Mouse (Mus musculus) small intestine, adult 2 months (tissue): ENCODE data around the gene Ercc6l2.

Experiments
- CTCF ChIP-seq: fragments of 200-500 bp; IDR thresholded peaks from 2 replicates; pipeline ENCODE4 v1.5.1; 2012; ENCODE audit warnings: low read depth, mild to moderate bottlenecking, control low read depth, inconsistent platforms, low read length, moderate library complexity, mixed read lengths; ENCODE audit not compliant: insufficient replicate concordance, insufficient read length; ENCODE audit errors: extremely low read depth
- POLR2A ChIP-seq: fragments of 200-500 bp; IDR thresholded peaks from 2 replicates; pipeline ENCODE4 v1.6.1; 2012; ENCODE audit warnings: low read depth, mild to moderate bottlenecking, control low read depth, inconsistent platforms, low read length, moderate library complexity

DNA sequence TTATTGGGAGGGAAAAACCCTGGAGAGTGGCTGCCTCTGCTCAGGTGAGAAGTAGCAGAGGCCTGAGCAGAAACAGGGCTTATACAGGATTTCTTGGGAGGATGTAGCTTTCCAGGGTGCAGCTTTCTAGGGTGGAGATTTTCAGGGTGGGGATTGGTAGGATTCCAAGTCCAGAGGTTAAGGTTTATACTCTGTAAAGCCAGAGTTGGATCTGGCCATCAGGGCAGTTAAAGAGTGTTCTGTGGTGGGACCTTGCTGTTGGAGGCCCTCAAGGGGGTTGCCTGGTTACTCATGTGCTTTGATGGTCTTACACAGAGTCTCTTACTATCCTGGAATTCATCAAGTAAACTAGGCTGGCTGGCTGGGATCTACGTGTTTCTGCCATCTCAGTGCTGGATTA is 7.8 kb upstream of the Ercc6l2 start:
- TF ChIP-seq CTCF (no peak), POLR2A (no peak)
